Mouse (Mus musculus) ES-E14 (cell line): ENCODE measurements at regions not wholly inside any gene's neighbourhood (a gene's known extent, or its start where the extent isn't known, plus 50 kb on each side); places are given as distances from the start of the nearest gene placed in this dataset.
A peak's percentile ranks its signal among the peaks of the same experiment; 100 is the strongest.

Experiments
- DNase-seq: peaks from one replicate; pipeline ENCODE4 v3.0.0-alpha.2; 2013; ENCODE audit warnings: low read depth, low spot score
- H3K27ac ChIP-seq: 2 replicates; pipeline ENCODE4 v1.5.1; 2012; ENCODE audit warnings: low read depth, mild to moderate bottlenecking, low read length, moderate library complexity, mixed read lengths; ENCODE audit not compliant: poor library complexity, insufficient read depth, severe bottlenecking
- H3K36me3 ChIP-seq: 2 replicates; pipeline ENCODE4 v1.6.1; 2012; ENCODE audit warnings: mild to moderate bottlenecking, low read length, moderate library complexity, mixed read lengths; ENCODE audit not compliant: control insufficient read depth, poor library complexity, insufficient read depth, severe bottlenecking
- H3K4me1 ChIP-seq, 2 experiments: fragments of 150-350 bp in 1 of 2; sonication (generic) in 1 of 2; 2 replicates each; pipeline ENCODE4 v1.6.1; 2012; ENCODE audit warnings: low read length in 2 of 2, mild to moderate bottlenecking in 1 of 2, mixed read lengths in 1 of 2; ENCODE audit not compliant: control insufficient read depth in 2 of 2, insufficient read depth in 2 of 2, poor library complexity in 1 of 2
- H3K4me3 ChIP-seq, 2 experiments: fragments of 150-350 bp in 1 of 2; sonication (generic) in 1 of 2; 2 replicates each; pipeline ENCODE4 v1.5.1; 2012; ENCODE audit warnings: low read length in 2 of 2, low read depth in 1 of 2, mild to moderate bottlenecking in 1 of 2, mixed read lengths in 1 of 2; ENCODE audit not compliant: insufficient read depth in 1 of 2, poor library complexity in 1 of 2, severe bottlenecking in 1 of 2
- H3K9ac ChIP-seq: 2 replicates; pipeline ENCODE4 v1.6.1; 2012; ENCODE audit warnings: low read depth, mild to moderate bottlenecking, low read length, mixed read lengths; ENCODE audit not compliant: poor library complexity, insufficient read depth, severe bottlenecking
- H3K9me3 ChIP-seq: fragments of 150-350 bp; sonication (generic); 2 replicates; pipeline ENCODE4 v1.6.1; 2012; ENCODE audit warnings: low read depth, mild to moderate bottlenecking, low read length; ENCODE audit not compliant: control insufficient read depth, insufficient read depth
- CHD2 ChIP-seq: IDR thresholded peaks from 2 replicates; pipeline ENCODE4 v1.6.1; 2014; ENCODE audit warnings: mild to moderate bottlenecking, low read depth, low read length, inconsistent platforms
- HCFC1 ChIP-seq: IDR thresholded peaks from 2 replicates; pipeline ENCODE4 v1.6.1; 2012; ENCODE audit warnings: low read length, inconsistent platforms, borderline replicate concordance; ENCODE audit not compliant: insufficient read depth
- MAFK ChIP-seq: IDR thresholded peaks from 2 replicates; pipeline ENCODE4 v1.6.1; 2014; ENCODE audit warnings: mild to moderate bottlenecking, low read depth, low read length, inconsistent platforms; ENCODE audit not compliant: insufficient read depth
- ZC3H11A ChIP-seq: IDR thresholded peaks from 2 replicates; pipeline ENCODE4 v1.6.1; 2012; ENCODE audit warnings: low read depth, mild to moderate bottlenecking, inconsistent platforms, low read length, borderline replicate concordance
- ZNF384 ChIP-seq: IDR thresholded peaks from 2 replicates; pipeline ENCODE4 v1.6.1; 2012; ENCODE audit warnings: low read depth, low read length, inconsistent platforms
- in situ Hi-C, 2 experiments: fragments of 600-800 bp; cut with MboI; formaldehyde crosslinking; loops; one replicate each; pipeline ENCODE4 v1.15.1; 2025; ENCODE audit warnings: low sequenced_read_pairs in 2 of 2, inconsistent platforms in 1 of 2; ENCODE audit not compliant: unreplicated experiment in 2 of 2

GRCm38 (mm10) chr4:40016856-40017255, 126.0 kb upstream of the Aco1 start:
- no peak overlapping the region for H3K9ac ChIP-seq
- no peaks in the 10 kb centered on the region for H3K36me3 ChIP-seq
- H3K4me1 ChIP-seq: no peaks in the 10 kb centered on the region
- DNase-seq: no peak
- TF ChIP-seq HCFC1 (no peak), ZC3H11A (no peak), ZNF384 (no peak), CHD2 (no peak), MAFK (no peak)
- in situ Hi-C loops: no loop called here
- no peaks in the 10 kb centered on the region for H3K9me3 ChIP-seq
- H3K27ac ChIP-seq: no peak overlapping the region
- no peak overlapping the region for H3K4me3 ChIP-seq

GRCm38 (mm10) chr4:40018208-40018607, 124.7 kb upstream of the Aco1 start:
- Histone ChIP-seq H3K36me3 (no peaks in the 10 kb centered on the region), H3K4me1 (no peaks in the 10 kb centered on the region), H3K9me3 (no peaks in the 10 kb centered on the region), H3K4me3 (no peak overlapping the region), H3K27ac (no peak overlapping the region), H3K9ac (no peak overlapping the region)
- no peak for DNase-seq
- no peak for TF ChIP-seq HCFC1
- TF ChIP-seq MAFK: no peak
- no peak for TF ChIP-seq ZC3H11A
- in situ Hi-C loops: no loop called here

GRCm38 (mm10) chr4:40031361-40031760, 111.5 kb upstream of the Aco1 start:
- H3K9me3 ChIP-seq: 0 out of 2 replicates have a peak, but pooled peaks cover 1% of the 10 kb centered on the region
- in situ Hi-C loops: no loop called here
- TF ChIP-seq ZC3H11A: no peak
- TF ChIP-seq CHD2: no peak
- no peak for TF ChIP-seq ZNF384
- TF ChIP-seq MAFK: peak; percentile 92
- TF ChIP-seq HCFC1: no peak
- no peaks in the 10 kb centered on the region for H3K36me3 ChIP-seq
- no peak overlapping the region for H3K27ac ChIP-seq
- H3K4me3 ChIP-seq: no peak overlapping the region
- no peak for DNase-seq
- H3K4me1 ChIP-seq: no peaks in the 10 kb centered on the region
- no peak overlapping the region for H3K9ac ChIP-seq

- no peaks in the 10 kb centered on the region for H3K4me1 ChIP-seq
- DNase-seq: no peak
- in situ Hi-C loops: no loop called here
- H3K27ac ChIP-seq: no peak overlapping the region
- no peaks in the 10 kb centered on the region for H3K36me3 ChIP-seq
- no peaks in the 10 kb centered on the region for H3K9me3 ChIP-seq
- no peak for TF ChIP-seq HCFC1
- TF ChIP-seq MAFK: no peak
- TF ChIP-seq CHD2: no peak
- TF ChIP-seq ZC3H11A: no peak
- no peak for TF ChIP-seq ZNF384
- no peak overlapping the region for H3K9ac ChIP-seq
- H3K4me3 ChIP-seq: no peak overlapping the region
Measured at GRCm38 (mm10) chr4:40047846-40048245, 95.0 kb upstream of the Aco1 start.

- no peak overlapping the region for H3K27ac ChIP-seq
- no peak for TF ChIP-seq MAFK
- TF ChIP-seq HCFC1: no peak
- TF ChIP-seq ZC3H11A: no peak
- TF ChIP-seq ZNF384: no peak
- no peak for TF ChIP-seq CHD2
- peaks cover 2% of the 10 kb centered on the region; the same call in 1 of the 2 replicates for H3K9me3 ChIP-seq
- DNase-seq: no peak
- H3K4me1 ChIP-seq: no peaks in the 10 kb centered on the region
- H3K36me3 ChIP-seq: no peaks in the 10 kb centered on the region
- no peak overlapping the region for H3K9ac ChIP-seq
- in situ Hi-C loops: no loop called here
- H3K4me3 ChIP-seq: no peak overlapping the region
Measured at GRCm38 (mm10) chr4:40049086-40049485, 93.8 kb upstream of the Aco1 start.
